In the genomic region with DNA sequence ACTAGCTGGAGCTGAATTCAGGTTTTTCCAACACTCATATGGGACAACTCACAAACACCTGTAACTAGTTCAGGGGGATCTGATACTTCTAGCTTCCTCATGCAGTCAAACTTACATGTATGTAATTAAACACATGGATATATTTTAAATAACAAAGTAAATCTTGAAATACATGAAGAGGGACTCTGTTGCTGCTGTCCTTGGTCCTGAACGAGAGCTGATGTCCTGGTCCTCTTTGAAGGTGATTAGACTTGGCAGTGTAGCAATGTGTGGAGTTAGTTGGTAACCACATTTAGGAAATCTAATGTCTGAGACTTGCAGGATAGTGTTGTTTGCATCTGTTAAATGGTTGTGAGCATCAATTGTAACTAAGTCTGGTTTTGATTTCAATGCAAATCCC, we compare ENCODE assay signal across 8 mouse cellular contexts.
A peak's percentile ranks its signal among the peaks of the same experiment; 100 is the strongest.
DNase-seq lines count a peak whose midpoint lies in the region; ATAC-seq and TF ChIP-seq lines count a peak whose summit lies in the region.

No protein-coding gene starts in this region.

- DNase-seq in heart, adult 18-20 months, result peak; percentile 24 to 73
- DNase-seq in CD4-positive helper T cell, adult 2 months (ENCODE audit: low read depth, low spot score), result peak; percentile 28
- peak; percentile 15 for DNase-seq in embryo, embryonic 9.5 days (ENCODE audit: extremely low spot score)
- peak; percentile 53 for DNase-seq in lung, postnatal 0 days (ENCODE audit: low spot score)
- no peak for DNase-seq in layer of hippocampus, postnatal 36 days
- DNase-seq in layer of hippocampus, adult 18-20 months (ENCODE audit: low spot score in 2 of 2), result no peak

- no peaks in the 10 kb centered on the region for H3K9me3 ChIP-seq in heart, embryonic 11.5 days (replicated peaks; ENCODE audit: control insufficient read depth, low read length)
- H3K9me3 ChIP-seq in lung, postnatal 0 days (ENCODE audit: low read length), result no peaks in the 10 kb centered on the region
- H3K9me3 ChIP-seq in midbrain, embryonic 15.5 days, result no peaks in the 10 kb centered on the region

- H3K4me2 ChIP-seq in heart, embryonic 11.5 days, result no peak overlapping the region
- H3K4me2 ChIP-seq in lung, postnatal 0 days (replicated peaks; ENCODE audit: low read depth, low read length), result no peak overlapping the region
- no peak overlapping the region for H3K4me2 ChIP-seq in midbrain, embryonic 15.5 days

- no peak for ATAC-seq in heart, embryonic 11.5 days (replicated peaks; ENCODE audit: insufficient number of reproducible peaks, low FRiP score, low TSS enrichment)
- ATAC-seq in lung, postnatal 0 days, result no peak
- no peak for ATAC-seq in midbrain, embryonic 15.5 days (replicated peaks)

- WGBS in heart, embryonic 11.5 days (ENCODE audit: insufficient replicate concordance), result 76% methylated on average over 1 of the region's 1 CpGs
- 73% methylated on average over 1 of the region's 1 CpGs for WGBS in lung, postnatal 0 days
- 79% methylated on average over 1 of the region's 1 CpGs for WGBS in midbrain, embryonic 15.5 days

- no peak overlapping the region for H3K27ac ChIP-seq in heart, embryonic 11.5 days (ENCODE audit: low read depth, low read length)
- no peak overlapping the region for H3K27ac ChIP-seq in lung, postnatal 0 days (ENCODE audit: low read length)
- H3K27ac ChIP-seq in midbrain, embryonic 15.5 days, result no peak overlapping the region

- TF ChIP-seq CTCF in lung, postnatal 0 days (IDR thresholded peaks at IDR 0.05), result no peak

- H3K27me3 ChIP-seq in heart, embryonic 11.5 days (ENCODE audit: control insufficient read depth, insufficient read depth, low read length), result no peaks in the 10 kb centered on the region
- no peaks in the 10 kb centered on the region for H3K27me3 ChIP-seq in lung, postnatal 0 days (replicated peaks; ENCODE audit: insufficient read depth, low read length)
- no peaks in the 10 kb centered on the region for H3K27me3 ChIP-seq in midbrain, embryonic 15.5 days (replicated peaks)

- no peak overlapping the region for H3K4me3 ChIP-seq in heart, embryonic 11.5 days (ENCODE audit: low read depth, low read length)
- no peak overlapping the region for H3K4me3 ChIP-seq in lung, postnatal 0 days (ENCODE audit: low read depth, low read length)
- H3K4me3 ChIP-seq in midbrain, embryonic 15.5 days, result no peak overlapping the region

- H3K36me3 ChIP-seq in heart, embryonic 11.5 days (ENCODE audit: control insufficient read depth, insufficient read depth, low read length), result peaks cover 8% of the 10 kb centered on the region; the same call in 1 of the 2 replicates
- H3K36me3 ChIP-seq in lung, postnatal 0 days (ENCODE audit: insufficient read depth, low read length), result no peaks in the 10 kb centered on the region
- no peaks in the 10 kb centered on the region; the same call in 1 of the 2 replicates for H3K36me3 ChIP-seq in midbrain, embryonic 15.5 days (replicated peaks)

- no peak for TF ChIP-seq EP300 in lung, postnatal 0 days (IDR thresholded peaks at IDR 0.05)

- no peak overlapping the region for H3K9ac ChIP-seq in heart, embryonic 11.5 days (ENCODE audit: low read depth, low read length)
- H3K9ac ChIP-seq in lung, postnatal 0 days (replicated peaks; ENCODE audit: low read depth), result no peak overlapping the region
- no peak overlapping the region for H3K9ac ChIP-seq in midbrain, embryonic 15.5 days

- H3K4me1 ChIP-seq in heart, embryonic 11.5 days (ENCODE audit: control insufficient read depth, insufficient read depth, low read length), result no peaks in the 10 kb centered on the region
- H3K4me1 ChIP-seq in lung, postnatal 0 days (ENCODE audit: insufficient read depth, low read depth, low read length), result no peaks in the 10 kb centered on the region
- 0 out of 2 replicates have a peak, but pooled peaks cover 17% of the 10 kb centered on the region for H3K4me1 ChIP-seq in midbrain, embryonic 15.5 days

Comparison
In these comparisons a context has a peak if more than half of its experiments do, and no peak if none do; other contexts are left out.
1. DNase-seq: peak in heart, adult 18-20 months (2 of 2), CD4-positive helper T cell, adult 2 months (single experiment), embryo, embryonic 9.5 days (single experiment) and lung, postnatal 0 days (single experiment); none in layer of hippocampus, postnatal 36 days (0 of 2) and layer of hippocampus, adult 18-20 months (0 of 2).